Mouse (Mus musculus) layer of hippocampus, postnatal 14 days (tissue): ENCODE data around the gene C1qb. TPM values are rescaled to one million over a fixed set of nuclear protein-coding genes. Genes with fewer than 3 reads are reported as not detected.
A peak's percentile ranks its signal among the peaks of the same experiment; 100 is the strongest.

Source experiments
- DNase-seq, 2 experiments: peaks; one replicate each; pipeline ENCODE4 v3.0.0; 2021 to 2022; ENCODE audit warnings: low spot score in 2 of 2, mixed read lengths in 1 of 2
- total RNA-seq, 2 experiments: library from RNA; stranded (reverse); gene quantifications; 2 replicates each; pipeline ENCODE4 v1.2.3; 2021

C1qb gene
- total RNA-seq, 2 experiments from 2014 or later, result 40.7 to 47.6 TPM

DNA sequence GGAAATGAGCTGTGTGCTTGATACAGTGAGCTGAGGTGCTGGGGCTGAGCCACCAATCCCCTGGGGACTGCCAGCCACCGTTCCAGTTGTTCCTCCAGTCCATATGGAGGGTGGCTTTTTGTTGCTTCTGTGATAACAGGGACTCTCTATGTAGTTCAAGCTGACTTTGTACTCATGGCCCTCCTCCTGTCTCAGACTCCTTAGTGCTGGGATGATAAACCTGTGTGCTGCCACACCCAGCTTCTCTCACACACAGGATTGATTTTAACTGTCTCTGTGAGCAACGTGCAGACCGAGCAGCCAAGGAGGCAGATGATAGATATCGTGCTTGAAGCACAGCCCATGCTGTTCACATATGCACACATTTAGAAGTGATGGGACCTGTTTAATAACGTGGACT, 33.9 kb downstream of the C1qb start:
- no peak for DNase-seq

DNA sequence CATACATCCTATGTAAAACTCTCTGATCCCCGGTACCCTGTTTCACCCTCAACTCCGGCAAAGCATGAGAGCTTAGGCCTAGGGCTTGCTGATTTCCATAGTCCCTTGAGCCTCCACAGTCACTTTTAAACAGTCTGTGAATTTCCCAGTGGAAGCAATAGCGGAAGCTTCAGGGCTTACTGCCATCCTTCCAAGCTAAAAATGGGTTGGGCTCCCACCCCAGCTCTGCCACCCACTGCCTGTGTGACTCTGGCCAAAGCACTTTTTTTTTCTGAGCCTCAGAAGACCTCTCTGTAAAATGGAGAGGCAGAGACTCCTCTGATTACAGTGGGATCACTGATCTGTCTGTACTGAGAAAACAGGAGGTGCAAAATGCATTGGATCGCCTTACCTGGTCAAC, 37.4 kb downstream of the C1qb start:
- DNase-seq, result no peak

DNA sequence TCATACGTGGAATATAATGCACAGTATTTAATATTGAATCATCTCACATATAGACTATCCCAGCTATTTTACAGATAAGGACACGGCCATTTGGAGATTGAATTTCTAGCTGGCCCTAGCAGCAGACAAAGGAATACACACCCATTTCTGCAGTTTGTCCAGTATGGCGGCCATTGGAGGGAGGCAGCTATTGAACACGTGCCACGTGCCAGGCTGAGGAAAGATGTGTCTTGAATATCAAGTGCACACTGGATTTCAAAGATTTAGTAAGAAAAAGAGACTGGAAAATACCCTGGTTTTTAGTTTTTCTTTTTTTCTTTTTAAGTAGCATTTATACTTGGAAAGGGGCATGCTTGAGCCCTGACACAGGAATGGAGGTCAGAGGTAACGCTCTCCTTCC, 38.8 kb downstream of the C1qb start:
- no peak for DNase-seq

DNA sequence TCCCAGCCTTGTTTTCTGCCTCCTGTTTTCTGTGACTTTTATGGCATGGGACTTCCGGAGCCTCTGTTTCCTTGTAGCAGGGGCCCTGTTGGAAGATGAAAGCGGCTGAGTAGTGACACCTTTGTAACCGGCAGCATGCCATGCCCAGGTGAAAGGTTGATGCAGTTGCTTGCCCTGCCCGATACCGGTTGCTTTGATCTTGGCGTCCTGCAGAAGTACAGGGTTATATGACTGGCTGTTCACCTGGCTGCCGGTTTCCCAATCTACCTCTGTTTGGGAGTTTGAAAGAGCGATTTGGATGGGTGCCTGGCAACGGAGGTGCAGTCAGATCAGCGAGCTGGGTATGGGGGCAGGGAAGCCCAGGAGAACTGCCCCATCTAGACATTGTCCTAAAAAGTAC, 43.2 kb downstream of the C1qb start:
- no peak for DNase-seq

DNA sequence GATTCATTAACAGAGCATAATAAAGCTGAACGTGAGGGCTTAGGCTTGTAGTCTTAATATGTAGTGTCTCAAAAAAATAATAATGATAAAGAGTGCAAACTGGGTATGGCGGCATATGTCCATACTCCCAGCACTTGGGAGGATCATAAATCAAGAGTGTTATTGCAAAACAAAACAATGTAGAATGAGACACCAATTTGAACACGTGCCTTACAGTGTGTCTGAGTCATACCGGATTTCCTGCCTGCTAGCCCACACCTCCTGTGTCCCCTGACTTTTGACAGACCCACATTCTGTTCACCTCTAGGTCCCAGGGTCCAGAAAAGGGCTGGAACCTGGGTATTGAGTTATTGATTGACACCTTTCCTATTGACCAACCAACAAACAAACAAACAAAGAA, 44.0 kb downstream of the C1qb start:
- no peak for DNase-seq

DNA sequence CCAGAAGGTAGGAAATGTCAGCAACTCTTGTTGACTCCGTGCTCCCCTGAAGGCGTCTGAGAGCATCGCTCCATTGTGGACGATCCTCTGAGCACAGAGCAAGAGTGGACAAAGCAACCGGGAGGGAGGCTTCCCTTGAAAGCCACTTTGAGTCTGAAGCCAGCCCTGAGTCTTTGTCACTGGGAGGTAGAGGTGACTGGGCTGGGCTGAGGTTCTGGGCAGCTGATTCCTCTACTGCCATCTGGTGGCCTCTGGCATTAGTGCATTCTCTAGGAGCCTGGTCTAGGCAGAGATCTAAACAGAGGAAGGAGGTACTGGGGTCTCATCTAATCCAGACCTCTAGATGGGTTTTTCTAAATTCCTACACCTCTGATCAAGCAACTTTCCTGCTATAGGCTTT, 44.9 kb downstream of the C1qb start:
- peak; percentile 80 to 86 for DNase-seq

DNA sequence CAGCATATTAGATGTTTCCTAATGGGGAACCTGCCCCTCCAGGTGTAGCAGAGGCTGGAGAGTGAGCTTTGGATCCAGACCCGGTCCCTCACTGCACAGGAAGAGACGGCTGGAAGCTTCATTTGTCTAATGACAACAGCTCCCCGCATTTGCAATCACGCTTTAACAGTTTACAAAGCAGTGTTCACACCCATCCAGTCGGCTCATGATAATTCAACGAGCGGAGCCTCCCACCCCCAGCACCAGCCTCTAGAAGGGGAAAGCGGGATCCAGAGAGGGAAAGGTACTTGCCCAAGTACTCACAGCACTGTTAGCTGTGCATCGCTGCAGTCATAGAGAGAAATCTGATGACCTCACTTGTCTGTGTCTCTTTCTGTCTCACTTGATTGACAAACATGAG, 47.5 kb downstream of the C1qb start:
- DNase-seq, result no peak

DNA sequence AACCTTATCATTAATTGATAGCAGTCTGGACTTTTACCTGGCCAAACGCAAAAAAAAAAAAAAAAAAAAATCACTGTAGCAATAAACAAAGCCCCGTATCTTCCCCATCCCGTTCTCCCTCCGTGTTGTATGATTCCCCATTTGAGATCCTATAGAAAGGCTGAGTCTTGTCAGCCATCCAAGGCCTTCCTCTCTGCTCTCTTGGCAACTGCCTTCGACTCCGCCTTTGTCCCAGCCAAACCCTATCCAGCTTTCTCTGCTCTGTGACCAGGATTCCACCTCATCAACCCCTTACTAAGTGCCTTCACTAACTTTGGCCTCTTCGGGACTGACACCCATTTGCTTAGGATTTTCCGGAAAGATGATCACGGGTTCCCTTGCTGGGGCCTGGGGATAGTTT, 48.0 kb downstream of the C1qb start:
- DNase-seq, result no peak

DNA sequence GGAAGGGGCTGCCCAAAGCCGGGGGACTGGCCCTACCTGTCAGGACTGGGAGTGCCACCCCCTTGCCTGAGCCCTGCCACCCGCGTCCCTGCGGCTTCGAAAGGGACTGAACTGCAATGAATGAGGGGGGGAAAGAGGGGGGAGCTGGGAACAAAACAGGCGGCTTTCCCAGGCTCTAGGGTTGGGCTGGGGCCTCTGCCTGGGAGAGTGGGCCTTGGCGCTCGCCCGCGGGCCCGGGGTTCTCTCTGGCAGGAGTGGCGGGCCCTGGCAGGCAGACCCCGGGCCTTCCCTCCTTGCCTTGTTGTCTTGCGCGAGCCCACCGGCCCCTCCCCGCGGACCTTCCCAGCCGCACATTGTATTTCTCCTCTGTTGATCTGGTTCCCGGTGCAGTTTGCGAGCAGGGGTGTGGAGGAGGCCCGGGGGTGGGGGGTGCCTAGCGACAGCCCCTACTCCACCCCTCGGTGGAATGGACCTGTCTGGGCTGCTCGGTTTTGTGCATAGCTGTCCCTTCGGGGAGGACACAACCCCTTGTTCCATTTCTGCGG, 49.5 kb downstream of the C1qb start:
- DNase-seq, result peak in 1 of 2 experiments; percentile 47

DNA sequence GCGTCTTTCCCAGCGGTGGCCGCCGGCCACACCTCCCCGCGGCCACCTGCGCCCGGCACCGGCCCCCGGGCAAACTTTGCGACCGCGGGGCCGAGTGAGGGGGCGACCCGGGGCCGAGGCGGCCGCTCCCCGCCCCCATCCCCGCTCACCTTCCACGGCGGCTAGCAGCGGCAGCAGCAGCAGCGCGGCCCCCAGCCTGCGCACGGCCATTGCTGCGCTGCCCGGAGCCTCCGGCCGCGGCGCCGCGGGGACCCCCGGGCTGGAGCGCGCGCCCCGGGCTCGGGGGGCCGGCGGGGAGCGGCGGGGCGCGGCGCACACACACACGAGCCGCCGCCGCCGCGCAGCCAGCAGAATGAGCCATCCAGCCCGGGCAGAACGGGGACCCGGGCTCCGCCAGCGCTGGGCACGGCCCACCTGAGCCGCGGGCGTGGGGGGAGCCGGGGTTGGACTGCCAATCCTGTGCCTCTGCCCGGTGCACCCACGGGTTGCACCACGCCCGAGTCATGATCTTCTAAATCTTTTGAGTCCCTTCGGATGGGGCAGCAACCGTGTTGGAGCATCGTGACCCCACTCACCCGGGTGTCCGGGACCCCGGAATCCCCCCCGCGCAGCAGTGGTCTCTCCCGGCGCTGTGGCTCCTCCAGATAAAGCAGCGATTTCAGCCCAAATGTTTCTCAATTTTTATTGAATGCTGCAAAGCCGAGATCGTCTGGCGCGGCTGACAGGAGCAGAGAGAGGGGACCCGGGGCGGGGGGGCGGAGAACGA, 50.2 kb downstream of the C1qb start, which contains the start of gene Ephb2:
Gene Ephb2, minus strand, starts transcription at position 368 of the 766 bp plus-strand sequence.
- peak; percentile 84 to 89 for DNase-seq

DNA sequence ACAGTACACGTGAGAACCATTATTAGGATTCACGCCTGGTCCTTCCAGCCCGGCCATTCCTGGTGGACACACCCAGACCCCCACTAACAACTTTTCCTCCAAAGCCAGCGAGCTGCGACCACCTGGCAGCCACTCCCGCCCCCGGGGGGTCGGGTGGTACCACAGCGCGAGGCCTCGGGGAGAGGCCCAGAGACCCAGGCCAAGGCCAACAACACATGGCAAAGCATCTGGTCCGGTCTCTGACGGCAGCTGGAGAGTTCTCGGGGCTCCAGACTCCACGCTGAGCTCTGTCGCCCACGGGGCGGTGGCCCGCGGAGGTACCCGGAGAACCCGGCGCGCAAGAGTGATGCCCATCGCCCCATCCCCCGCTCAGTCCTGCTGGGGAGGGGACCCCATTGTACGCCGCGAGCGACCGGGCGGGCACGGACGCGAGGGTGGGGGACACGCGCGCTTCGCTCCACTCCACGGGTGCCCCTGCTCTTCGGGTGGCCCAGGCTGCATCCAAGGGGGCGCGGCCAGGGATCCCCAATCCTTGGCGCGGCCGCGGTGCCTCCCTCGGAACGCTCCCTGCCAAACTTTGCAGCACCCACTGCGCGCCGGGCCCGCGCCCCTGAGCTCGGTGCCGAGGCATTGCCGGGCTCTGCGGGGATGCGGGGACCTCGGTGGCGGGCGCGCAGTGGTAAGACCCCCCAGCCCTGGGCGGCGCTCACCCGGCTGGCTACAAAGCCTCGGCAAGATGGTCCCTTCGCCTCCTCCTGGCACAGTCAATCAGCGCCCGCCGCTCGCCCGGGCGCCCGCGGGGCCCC, 51.0 kb downstream of the C1qb start:
- DNase-seq, result peak in 1 of 2 experiments; percentile 48

DNA sequence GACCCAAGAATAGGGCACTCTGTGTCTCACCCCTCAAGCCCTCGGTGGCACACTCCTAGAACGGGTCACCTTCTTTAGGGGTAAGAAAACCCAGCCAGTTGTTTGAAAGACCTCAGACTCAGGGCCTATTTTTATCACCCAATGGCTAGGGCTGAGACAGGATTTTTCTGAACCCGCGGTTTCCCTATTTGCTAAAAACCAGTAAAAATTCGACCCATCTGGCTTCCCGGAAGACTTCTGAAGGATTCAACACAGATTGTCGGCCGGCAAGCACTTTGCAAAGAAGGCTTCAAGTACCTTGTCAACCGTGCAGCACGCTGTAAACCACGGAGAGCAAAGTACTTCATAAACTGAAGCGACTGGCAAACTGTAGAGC, 51.6 kb downstream of the C1qb start:
- no peak for DNase-seq

DNA sequence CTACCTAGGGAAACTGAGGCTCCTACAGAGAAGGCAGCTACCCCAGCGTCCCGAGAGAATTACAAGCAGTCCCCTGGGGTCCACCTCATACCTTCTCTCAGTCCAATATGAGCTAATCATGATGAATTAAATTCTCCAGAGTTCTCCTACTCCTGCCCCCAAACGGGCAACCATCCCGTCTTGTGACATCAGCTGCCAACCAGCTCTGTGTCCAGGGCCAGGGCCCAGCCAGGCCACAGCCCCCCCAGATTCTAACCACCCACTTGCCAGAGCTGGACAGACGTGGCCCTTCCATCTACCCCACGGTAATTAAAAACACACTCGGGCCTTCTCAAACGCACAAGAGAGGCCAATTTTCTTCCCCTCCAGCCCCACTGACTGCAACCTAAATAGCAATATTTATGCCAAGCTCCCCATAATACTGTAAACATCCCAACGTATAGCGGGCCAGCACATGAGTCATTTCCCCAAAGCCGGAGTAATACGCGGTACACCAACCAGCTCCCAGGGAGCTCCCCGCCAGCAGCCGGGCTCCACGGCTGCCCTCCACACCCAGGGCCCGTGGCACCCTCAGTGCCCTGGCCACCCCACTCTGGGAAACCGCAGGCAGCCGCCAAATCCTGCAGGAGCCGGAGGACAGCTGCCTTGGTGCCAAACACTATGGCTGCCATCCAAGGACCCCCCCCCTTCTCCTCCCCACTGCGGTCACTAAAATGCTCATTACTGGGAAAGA, 52.2 kb downstream of the C1qb start:
- no peak for DNase-seq

DNA sequence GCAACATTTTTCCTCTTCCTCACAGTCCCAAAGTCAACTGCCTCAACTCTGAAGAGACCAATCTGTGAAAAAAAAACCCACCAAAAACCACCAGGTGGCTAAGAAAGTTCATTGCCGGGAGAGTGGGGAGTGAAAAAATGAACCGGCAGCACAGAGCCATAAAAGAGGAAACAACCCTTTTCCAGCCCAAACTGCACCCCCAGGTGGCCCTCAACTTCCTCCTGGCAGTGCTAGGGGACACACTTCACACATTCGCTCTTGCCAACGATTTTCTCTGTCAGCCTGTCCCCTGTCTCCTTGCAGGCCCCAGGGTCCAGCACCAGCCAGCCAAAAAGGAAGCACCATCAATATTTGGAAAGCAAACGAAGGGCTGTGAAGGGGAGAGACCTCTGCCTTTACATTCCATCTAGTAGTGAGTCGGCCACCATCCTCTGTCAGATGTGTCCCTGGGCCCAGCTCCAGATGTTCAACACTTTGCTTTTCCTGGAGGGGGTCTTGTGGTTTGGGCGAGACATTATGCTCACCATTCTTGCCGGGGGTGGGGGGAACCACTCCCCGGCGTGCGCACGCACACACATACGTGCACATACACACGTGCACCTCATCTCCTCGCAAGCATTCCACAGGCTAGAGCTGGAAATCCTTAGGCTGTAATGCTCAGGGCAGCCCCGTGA, 53.3 kb downstream of the C1qb start:
- DNase-seq, result no peak

DNA sequence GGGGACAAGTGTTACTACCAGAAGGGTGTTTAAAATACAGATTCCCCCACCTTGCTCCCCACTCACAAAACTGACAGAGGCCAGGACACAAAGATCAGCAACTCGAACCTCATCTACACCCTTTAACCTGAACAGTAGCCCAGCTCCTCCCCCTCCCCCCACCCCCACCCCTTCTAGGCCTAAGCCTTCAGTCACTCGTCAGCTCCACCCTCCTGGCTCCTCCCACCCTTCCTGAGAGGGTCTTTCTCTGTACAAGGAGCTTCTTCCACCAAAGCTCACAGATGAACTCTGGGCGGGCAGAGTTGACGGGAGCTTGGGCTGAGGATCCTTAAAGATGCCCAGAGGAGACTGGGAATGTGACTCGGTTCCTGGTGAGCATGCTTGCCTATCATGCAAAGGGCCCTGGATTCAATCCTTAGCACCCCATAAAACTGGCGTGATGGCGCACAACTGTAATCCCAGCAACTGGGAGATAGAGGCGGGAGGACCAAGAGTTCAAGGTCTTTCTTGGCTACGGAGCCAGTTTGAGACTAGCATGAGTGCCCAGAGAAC, 55.6 kb downstream of the C1qb start:
- no peak for DNase-seq

Other genes starting within 250 kb of the C1qb start
- gene Ephb2, start 50.2 kb downstream of the C1qb start, total RNA-seq, result 10 to 100 TPM; 40.5 to 43.9 TPM
- gene C1qc, start 6.9 kb upstream of the C1qb start, total RNA-seq, result 10 to 100 TPM; 42.6 to 43.2 TPM
- 10 to 100 TPM; 42.0 TPM for gene C1qa, start 12.6 kb upstream of the C1qb start, total RNA-seq
- gene Epha8, start 70.6 kb upstream of the C1qb start, total RNA-seq, result 1 to 10 TPM; 5.7 to 7.5 TPM
- gene Zbtb40, start 162.6 kb upstream of the C1qb start, total RNA-seq, result 1 to 10 TPM; 9.1 to 9.5 TPM